Mouse (Mus musculus) hindbrain, postnatal 0 days (tissue): ENCODE data around the gene Ube3b. TPM values are rescaled to one million over a fixed set of nuclear protein-coding genes. Genes with fewer than 3 reads are reported as not detected.
A peak's percentile ranks its signal among the peaks of the same experiment; 100 is the strongest.

Source experiments
- ATAC-seq: fragments of 200-750 bp; cut with Nextera tagmentation; 2 replicates; pipeline ENCODE4 v1.8.0; 2017; ENCODE audit warnings: mild to moderate bottlenecking, moderate TSS enrichment, moderate library complexity
- DNase-seq: peaks from one replicate; pipeline ENCODE4 v3.0.0-alpha.2; 2015; ENCODE audit warnings: low spot score
- H3K27ac ChIP-seq: fragments of 300-500 bp; sonication (generic); 2 replicates; pipeline ENCODE4 v1.5.1; 2014; ENCODE audit warnings: mild to moderate bottlenecking
- H3K27me3 ChIP-seq: fragments of 300-500 bp; sonication (generic); 2 replicates; pipeline ENCODE4 v1.6.1; 2014; ENCODE audit warnings: low read length, mixed read lengths; ENCODE audit not compliant: insufficient read depth
- H3K36me3 ChIP-seq: fragments of 300-500 bp; sonication (generic); 2 replicates; pipeline ENCODE4 v1.6.1; 2014; ENCODE audit warnings: low read length, mixed read lengths; ENCODE audit not compliant: insufficient read depth
- H3K4me1 ChIP-seq: fragments of 300-500 bp; sonication (generic); 2 replicates; pipeline ENCODE4 v1.6.1; 2014; ENCODE audit warnings: antibody characterized with exemption, low read length, mixed read lengths; ENCODE audit not compliant: insufficient read depth
- H3K4me2 ChIP-seq: fragments of 300-500 bp; sonication (generic); 2 replicates; pipeline ENCODE4 v1.6.1; 2014; ENCODE audit warnings: low read depth, mild to moderate bottlenecking, low read length, moderate library complexity, mixed read lengths
- H3K4me3 ChIP-seq: fragments of 300-500 bp; sonication (generic); 2 replicates; pipeline ENCODE4 v1.5.1; 2014; ENCODE audit warnings: low read length
- H3K9ac ChIP-seq: fragments of 300-500 bp; sonication (generic); replicated peaks from 2 replicates; pipeline ENCODE4 v1.6.1; 2014; ENCODE audit warnings: mild to moderate bottlenecking, low read length, moderate library complexity, mixed read lengths
- H3K9me3 ChIP-seq: fragments of 300-500 bp; sonication (generic); 2 replicates; pipeline ENCODE4 v1.6.1; 2016; ENCODE audit warnings: low read length, mixed read lengths
- CTCF ChIP-seq: IDR thresholded peaks from 2 replicates; pipeline ENCODE4 v1.5.1; 2016; ENCODE audit warnings: antibody characterized with exemption, control low read depth, low read depth
- WGBS: fragments of 180-500 bp; shearing (Covaris S2); extraction: QIAGEN DNeasy Blood & Tissue Kit; methylation state at CpG from one replicate; pipeline ENCODE4 v1.1.7; 2014; 5-methylcytosine and 5-hydroxymethylcytosine counted together
- polyA plus RNA-seq: library from polyadenylated mRNA; unstranded; fragments of >200 nt; fragmentation: Nextera tagmentation; extraction: Ambion mirVana; gene quantifications from 2 replicates; pipeline ENCODE4 v1.2.1, GENCODE M21; 2015
- total RNA-seq: library from RNA; depleted of rRNA; stranded (reverse); fragments of >200 nt; gene quantifications from 2 replicates; pipeline ENCODE4 v1.2.3, GENCODE M21; 2014

The Ube3b gene
- total and polyA plus RNA-seq, 2 experiments from 2014 or later, result 31.4 to 69.9 TPM

- peak overlapping the region; percentile 84 for H3K4me2 ChIP-seq
- peak; percentile 27 for ATAC-seq
- 0% methylated on average over 18 of the region's 18 CpGs for WGBS
Measured at GRCm38 (mm10) chr5:114381013-114381351, 575 bp downstream of the Ube3b start.

DNA sequence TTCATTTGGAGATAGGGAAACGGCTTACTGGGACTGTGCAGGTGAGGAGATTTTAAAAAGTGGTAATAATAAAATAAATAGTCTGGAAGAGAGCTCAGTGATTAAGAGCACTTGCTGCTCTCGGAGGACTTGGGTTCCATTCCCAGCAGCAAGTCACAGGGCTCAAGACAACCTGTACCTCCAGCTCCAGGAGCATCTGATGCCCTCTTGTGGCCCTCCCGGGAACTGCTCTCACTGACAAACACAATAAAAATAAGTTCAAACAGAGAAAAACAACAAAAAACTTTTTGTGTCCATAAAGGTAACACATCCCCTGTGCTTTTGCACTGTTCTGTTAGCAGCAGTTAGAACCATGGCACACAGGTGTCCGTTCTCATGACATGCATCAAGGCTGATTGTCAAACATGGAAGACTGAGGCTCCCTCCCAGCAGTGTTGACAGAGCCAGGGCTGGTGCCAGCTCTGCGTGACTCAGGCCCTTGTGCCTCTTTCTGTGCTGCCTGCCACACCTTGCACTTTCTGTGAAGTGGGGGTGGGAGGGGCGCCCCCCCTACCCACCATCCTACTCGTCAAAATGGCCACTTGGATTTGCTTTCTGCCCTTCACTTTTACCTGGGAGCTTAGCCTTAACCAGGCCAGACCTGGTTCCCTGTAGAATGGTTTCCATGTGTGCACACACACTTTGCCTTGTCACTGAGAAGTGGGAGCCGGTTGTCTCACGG lies 2.9 kb downstream of the Ube3b start:
- Histone ChIP-seq H3K27me3 (no peaks in the 10 kb centered on the region), H3K36me3 (peaks cover 29% of the 10 kb centered on the region; the same call in 1 of the 2 replicates), H3K9me3 (no peaks in the 10 kb centered on the region), H3K27ac (no peak overlapping the region), H3K4me2 (no peak overlapping the region), H3K4me3 (no peak overlapping the region), H3K9ac (no peak overlapping the region), H3K4me1 (peaks cover 12% of the 10 kb centered on the region)
- ATAC-seq (no peak), DNase-seq (peak; percentile 44)
- WGBS, result 80% methylated on average over 9 of the region's 9 CpGs
- peak; percentile 74 for TF ChIP-seq CTCF

More at GRCm38 (mm10) chr5:114381013-114381351, 575 bp downstream of the Ube3b start:
- Histone ChIP-seq H3K4me1 (peaks cover 12% of the 10 kb centered on the region), H3K27ac (peak overlapping the region; percentile 92), H3K4me3 (peak overlapping the region; percentile 87), H3K27me3 (no peaks in the 10 kb centered on the region), H3K9ac (peak overlapping the region; percentile 84), H3K9me3 (no peaks in the 10 kb centered on the region), H3K36me3 (peaks cover 7% of the 10 kb centered on the region; the same call in 1 of the 2 replicates)
- peak; percentile 31 for DNase-seq
- TF ChIP-seq CTCF, result no peak

DNA sequence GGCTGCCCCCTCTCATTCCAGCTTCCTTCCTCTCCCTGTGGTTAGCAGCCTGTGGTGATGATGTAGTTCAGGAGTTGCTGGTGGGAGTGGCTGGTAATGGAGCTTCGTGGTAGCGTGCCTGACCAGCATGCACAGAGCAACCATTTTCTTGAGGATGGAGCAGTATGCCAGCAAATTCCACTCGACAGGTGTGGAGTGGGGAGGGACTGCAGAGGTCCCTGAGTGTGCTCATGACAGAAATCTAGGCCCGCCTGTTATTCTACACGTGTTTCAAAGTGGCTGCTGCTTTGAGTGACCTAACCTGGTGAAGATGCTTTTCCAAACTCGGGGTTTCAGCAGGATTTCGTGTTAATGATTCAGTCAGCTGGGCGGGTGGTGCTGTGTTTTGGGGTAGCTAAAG lies 4.0 kb downstream of the Ube3b start:
- Histone ChIP-seq H3K9me3 (no peaks in the 10 kb centered on the region), H3K9ac (no peak overlapping the region), H3K4me2 (no peak overlapping the region), H3K27me3 (no peaks in the 10 kb centered on the region), H3K36me3 (peaks cover 39% of the 10 kb centered on the region; the same call in 1 of the 2 replicates), H3K4me1 (peaks cover 12% of the 10 kb centered on the region), H3K27ac (no peak overlapping the region), H3K4me3 (no peak overlapping the region)
- no peak for DNase-seq
- no peak for ATAC-seq
- 95% methylated on average over 8 of the region's 8 CpGs for WGBS
- TF ChIP-seq CTCF, result no peak

DNA sequence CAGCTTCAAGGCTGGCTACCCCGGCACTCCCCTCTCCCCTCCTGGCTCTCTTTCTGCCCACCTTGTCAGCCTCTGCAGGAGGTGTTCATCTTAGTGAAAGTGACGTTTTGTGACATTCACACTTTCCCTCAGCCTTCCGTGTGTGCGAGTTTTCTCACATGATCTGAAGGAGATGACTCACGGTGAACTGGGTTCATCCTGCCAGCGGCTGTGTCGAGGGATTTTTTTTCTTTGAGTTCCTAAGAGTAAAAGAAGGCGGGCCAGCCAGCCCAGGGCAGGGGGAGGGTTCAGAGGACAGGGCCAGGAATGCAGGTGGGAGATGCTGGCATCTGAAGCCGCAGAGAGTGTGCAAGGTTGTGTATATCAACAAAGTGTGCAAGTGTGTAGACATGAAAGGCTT lies 12.8 kb downstream of the Ube3b start:
- H3K27me3 ChIP-seq, result no peaks in the 10 kb centered on the region
- H3K27ac ChIP-seq, result no peak overlapping the region
- 85% methylated on average over 9 of the region's 9 CpGs for WGBS
- H3K4me1 ChIP-seq, result no peaks in the 10 kb centered on the region
- no peak for TF ChIP-seq CTCF
- no peak for DNase-seq
- no peak overlapping the region for H3K4me3 ChIP-seq
- H3K9me3 ChIP-seq, result no peaks in the 10 kb centered on the region
- no peak overlapping the region for H3K4me2 ChIP-seq
- H3K9ac ChIP-seq, result no peak overlapping the region
- ATAC-seq, result no peak
- H3K36me3 ChIP-seq, result peaks cover 62% of the 10 kb centered on the region

DNA sequence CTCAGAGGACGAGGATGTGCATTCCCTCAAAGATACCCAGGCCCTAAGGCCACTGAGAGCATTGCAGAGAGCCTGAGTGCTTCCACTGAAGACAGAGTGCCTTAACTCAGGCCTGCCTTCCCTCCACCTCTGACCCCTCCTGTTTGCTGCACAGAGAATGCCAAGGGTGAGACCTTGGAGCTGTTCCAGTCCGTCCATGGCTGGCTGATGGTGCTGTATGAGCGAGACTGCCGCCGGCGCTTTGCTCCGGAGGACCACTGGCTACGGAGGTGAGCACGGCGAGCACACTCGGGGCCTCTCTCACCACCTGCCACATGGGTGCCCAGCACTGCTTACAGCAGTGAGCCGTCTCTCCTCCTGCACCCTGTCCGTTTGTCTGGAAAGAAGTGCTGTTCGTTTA lies 26.2 kb downstream of the Ube3b start:
- TF ChIP-seq CTCF, result no peak
- peaks cover 84% of the 10 kb centered on the region for H3K36me3 ChIP-seq
- H3K4me1 ChIP-seq, result no peaks in the 10 kb centered on the region
- no peak overlapping the region for H3K4me3 ChIP-seq
- H3K9ac ChIP-seq, result no peak overlapping the region
- DNase-seq, result no peak
- ATAC-seq, result no peak
- H3K27ac ChIP-seq, result 0 out of 2 replicates have a peak overlapping the region, but pooled peaks have one; percentile 36
- WGBS, result 83% methylated on average over 14 of the region's 14 CpGs
- H3K9me3 ChIP-seq, result no peaks in the 10 kb centered on the region
- H3K27me3 ChIP-seq, result no peaks in the 10 kb centered on the region
- H3K4me2 ChIP-seq, result no peak overlapping the region

- peak; percentile 56 for DNase-seq
Measured at GRCm38 (mm10) chr5:114407269-114407668, 26.9 kb downstream of the Ube3b start.

GRCm38 (mm10) chr5:114407810-114408209 lies 27.4 kb downstream of the Ube3b start:
- TF ChIP-seq CTCF, result no peak
- Histone ChIP-seq H3K27me3 (no peaks in the 10 kb centered on the region), H3K4me3 (no peak overlapping the region), H3K9me3 (no peaks in the 10 kb centered on the region), H3K4me1 (no peaks in the 10 kb centered on the region), H3K9ac (no peak overlapping the region), H3K36me3 (peaks cover 84% of the 10 kb centered on the region), H3K27ac (peak overlapping the region; percentile 36; the same call in 1 of the 2 replicates), H3K4me2 (no peak overlapping the region)
- no peak for ATAC-seq
- 86% methylated on average over 9 of the region's 9 CpGs for WGBS
- no peak for DNase-seq

More at GRCm38 (mm10) chr5:114407269-114407668, 26.9 kb downstream of the Ube3b start:
- ATAC-seq, result no peak
- TF ChIP-seq CTCF, result no peak
- peak overlapping the region; percentile 36; the same call in 1 of the 2 replicates for H3K27ac ChIP-seq
- 56% methylated on average over 10 of the region's 10 CpGs for WGBS
- no peaks in the 10 kb centered on the region for H3K4me1 ChIP-seq
- peaks cover 84% of the 10 kb centered on the region for H3K36me3 ChIP-seq
- H3K9me3 ChIP-seq, result no peaks in the 10 kb centered on the region
- no peak overlapping the region for H3K9ac ChIP-seq
- H3K27me3 ChIP-seq, result no peaks in the 10 kb centered on the region
- H3K4me2 ChIP-seq, result no peak overlapping the region
- no peak overlapping the region for H3K4me3 ChIP-seq
